Mouse (Mus musculus) myocyte (in vitro differentiated cells): ENCODE measurements around the gene Syngr2. TPM values are rescaled to one million over a fixed set of nuclear protein-coding genes. Genes with fewer than 3 reads are reported as not detected.

Experiments used
- H3K27me3 ChIP-seq: one replicate; pipeline ENCODE4 v1.6.1; 2011; ENCODE audit not compliant: control insufficient read depth, insufficient read depth, insufficient read length
- H3K36me3 ChIP-seq: one replicate; pipeline ENCODE4 v1.6.1; 2011; ENCODE audit not compliant: control insufficient read depth, insufficient read depth
- H3K4me2 ChIP-seq: one replicate; pipeline ENCODE4 v1.6.1; 2011; ENCODE audit warnings: low read depth, control low read depth
- H3K4me3 ChIP-seq: one replicate; pipeline ENCODE4 v1.5.1; 2011; ENCODE audit warnings: mild to moderate bottlenecking, control low read depth, moderate library complexity
- H3K79me2 ChIP-seq: one replicate; pipeline ENCODE4 v1.6.1; 2011; ENCODE audit not compliant: control insufficient read depth, insufficient read depth
- H3ac ChIP-seq: one replicate; pipeline ENCODE4 v1.6.1; 2011; ENCODE audit not compliant: control insufficient read depth, insufficient read length
- CEBPB ChIP-seq: IDR thresholded peaks from 2 replicates; pipeline ENCODE4 v1.6.1; 2011; ENCODE audit warnings: mild to moderate bottlenecking, moderate library complexity; ENCODE audit not compliant: poor library complexity, insufficient read depth, severe bottlenecking
- E2F4 ChIP-seq: IDR thresholded peaks from one replicate; pipeline ENCODE4 v1.6.1; 2011; ENCODE audit warnings: mild to moderate bottlenecking, control low read depth, moderate library complexity; ENCODE audit not compliant: insufficient read depth
- MAX ChIP-seq: IDR thresholded peaks from one replicate; pipeline ENCODE4 v1.6.1; 2011; ENCODE audit warnings: low read depth, mild to moderate bottlenecking, control low read depth
- MYOD1 ChIP-seq, 3 experiments: IDR thresholded peaks; one replicate each; pipeline ENCODE4 v1.6.1; 2011; ENCODE audit warnings: control low read depth in 2 of 3, low read depth in 2 of 3, mild to moderate bottlenecking in 2 of 3, moderate library complexity in 1 of 3; ENCODE audit not compliant: insufficient read length in 2 of 3, control insufficient read depth in 1 of 3
- MYOG ChIP-seq, 3 experiments: IDR thresholded peaks; one replicate each; pipeline ENCODE4 v1.6.1; 2011; ENCODE audit warnings: control low read depth in 2 of 3, low read depth in 2 of 3, mild to moderate bottlenecking in 2 of 3; ENCODE audit not compliant: insufficient read length in 2 of 3, control insufficient read depth in 1 of 3, insufficient read depth in 1 of 3
- POLR2A ChIP-seq: IDR thresholded peaks from one replicate; pipeline ENCODE4 v1.6.1; 2011; ENCODE audit warnings: low read depth, mild to moderate bottlenecking, control low read depth, moderate library complexity; ENCODE audit not compliant: insufficient read length
- POLR2AphosphoS2 ChIP-seq: IDR thresholded peaks from one replicate; pipeline ENCODE4 v1.6.1; 2011; ENCODE audit warnings: low read depth, control low read depth; ENCODE audit not compliant: insufficient read length
- REST ChIP-seq: IDR thresholded peaks from one replicate; pipeline ENCODE4 v1.6.1; 2011; ENCODE audit warnings: mild to moderate bottlenecking, control low read depth, moderate library complexity; ENCODE audit not compliant: insufficient read depth, insufficient read length
- SRF ChIP-seq: IDR thresholded peaks from one replicate; pipeline ENCODE4 v1.6.1; 2011; ENCODE audit warnings: low read depth; ENCODE audit not compliant: control insufficient read depth, insufficient read length
- TCF12 ChIP-seq: IDR thresholded peaks from one replicate; pipeline ENCODE4 v1.6.1; 2011; ENCODE audit warnings: mild to moderate bottlenecking, control low read depth; ENCODE audit not compliant: poor library complexity, insufficient read depth, severe bottlenecking
- TCF3 ChIP-seq: IDR thresholded peaks from one replicate; pipeline ENCODE4 v1.6.1; 2011; ENCODE audit warnings: low read depth, control low read depth; ENCODE audit not compliant: insufficient read length
- USF1 ChIP-seq: IDR thresholded peaks from one replicate; pipeline ENCODE4 v1.6.1; 2011; ENCODE audit warnings: low read depth, mild to moderate bottlenecking, control low read depth, moderate library complexity
- polyA plus RNA-seq: library from polyadenylated mRNA; unstranded; fragments of >200 nt; fragmentation: generic; extraction: Trizol; gene quantifications from one replicate; pipeline ENCODE4 v1.2.1, GENCODE M21; 2012; ENCODE audit warnings: missing spikeins

Gene Syngr2
- polyA plus RNA-seq, 1 experiment, result 109 TPM

GRCm38 (mm10) chr11:117790703-117791440 is 18.6 kb upstream of the Syngr2 start:
- H3K36me3 ChIP-seq, result no peaks in the 10 kb centered on the region
- no peaks in the 10 kb centered on the region for H3K27me3 ChIP-seq
- TF ChIP-seq TCF12 (no peak), MYOG (IDR thresholded peaks at IDR 0.05; ENCODE audit: control insufficient read depth in 1 of 3, insufficient read depth in 1 of 3, insufficient read length in 2 of 3, low read depth in 2 of 3) (no peak), POLR2AphosphoS2 (no peak), REST (no peak), MYOD1 (IDR thresholded peaks at IDR 0.05; ENCODE audit: control insufficient read depth in 1 of 3, insufficient read length in 2 of 3, low read depth in 2 of 3) (no peak), E2F4 (no peak), SRF (no peak), MAX (no peak), CEBPB (no peak), TCF3 (no peak), POLR2A (no peak), USF1 (no peak)
- peak overlapping the region; percentile 22 for H3K4me2 ChIP-seq
- no peak overlapping the region for H3ac ChIP-seq
- H3K4me3 ChIP-seq, result no peak overlapping the region
- H3K79me2 ChIP-seq, result no peaks in the 10 kb centered on the region

- no peaks in the 10 kb centered on the region for H3K36me3 ChIP-seq
- TF ChIP-seq MYOD1 (IDR thresholded peaks at IDR 0.05; ENCODE audit: control insufficient read depth in 1 of 3, insufficient read length in 2 of 3, low read depth in 2 of 3) (no peak), POLR2A (no peak), MYOG (IDR thresholded peaks at IDR 0.05; ENCODE audit: control insufficient read depth in 1 of 3, insufficient read depth in 1 of 3, insufficient read length in 2 of 3, low read depth in 2 of 3) (no peak), TCF12 (no peak), TCF3 (no peak), CEBPB (no peak), SRF (no peak), USF1 (no peak), E2F4 (no peak), MAX (no peak), REST (no peak), POLR2AphosphoS2 (no peak)
- H3K27me3 ChIP-seq, result no peaks in the 10 kb centered on the region
- no peak overlapping the region for H3K4me2 ChIP-seq
- H3K79me2 ChIP-seq, result no peaks in the 10 kb centered on the region
- no peak overlapping the region for H3ac ChIP-seq
- H3K4me3 ChIP-seq, result no peak overlapping the region
Observed at GRCm38 (mm10) chr11:117791441-117791761, 18.1 kb upstream of the Syngr2 start.

GRCm38 (mm10) chr11:117792281-117792888 is 17.1 kb upstream of the Syngr2 start:
- no peak overlapping the region for H3K4me3 ChIP-seq

GRCm38 (mm10) chr11:117794035-117794551 is 15.4 kb upstream of the Syngr2 start:
- Histone ChIP-seq H3K36me3 (no peaks in the 10 kb centered on the region), H3K27me3 (no peaks in the 10 kb centered on the region), H3ac (no peak overlapping the region), H3K4me3 (no peak overlapping the region), H3K4me2 (no peak overlapping the region), H3K79me2 (no peaks in the 10 kb centered on the region)
- TF ChIP-seq MAX (no peak), TCF12 (no peak), TCF3 (no peak), POLR2AphosphoS2 (no peak), POLR2A (no peak), SRF (no peak), REST (no peak)

More at GRCm38 (mm10) chr11:117792281-117792888, 17.1 kb upstream of the Syngr2 start:
- H3K36me3 ChIP-seq, result no peaks in the 10 kb centered on the region
- no peak overlapping the region for H3ac ChIP-seq
- H3K27me3 ChIP-seq, result no peaks in the 10 kb centered on the region
- H3K4me2 ChIP-seq, result no peak overlapping the region
- no peak for TF ChIP-seq MYOG (IDR thresholded peaks at IDR 0.05; ENCODE audit: control insufficient read depth in 1 of 3, insufficient read depth in 1 of 3, insufficient read length in 2 of 3, low read depth in 2 of 3)
- no peak for TF ChIP-seq TCF3
- TF ChIP-seq POLR2A, result no peak
- TF ChIP-seq E2F4, result no peak
- TF ChIP-seq TCF12, result no peak
- TF ChIP-seq POLR2AphosphoS2, result no peak
- no peak for TF ChIP-seq USF1
- no peak for TF ChIP-seq SRF
- TF ChIP-seq CEBPB, result no peak
- no peak for TF ChIP-seq REST
- no peak for TF ChIP-seq MYOD1 (IDR thresholded peaks at IDR 0.05; ENCODE audit: control insufficient read depth in 1 of 3, insufficient read length in 2 of 3, low read depth in 2 of 3)
- no peak for TF ChIP-seq MAX
- no peaks in the 10 kb centered on the region for H3K79me2 ChIP-seq
